Mouse (Mus musculus): ENCODE results near the gene Btn2a2. TPM values are rescaled to one million over a fixed set of nuclear protein-coding genes. Genes with fewer than 3 reads are reported as not detected.

The Btn2a2 gene
- 0.15 TPM for polyA plus RNA-seq (2015; fragmentation: Illumina TruSeq; extraction: RNeasy Lipid Tissue Mini Kit (QIAGEN cat#74804); ENCODE audit: insufficient read depth, low replicate concordance)

DNA sequence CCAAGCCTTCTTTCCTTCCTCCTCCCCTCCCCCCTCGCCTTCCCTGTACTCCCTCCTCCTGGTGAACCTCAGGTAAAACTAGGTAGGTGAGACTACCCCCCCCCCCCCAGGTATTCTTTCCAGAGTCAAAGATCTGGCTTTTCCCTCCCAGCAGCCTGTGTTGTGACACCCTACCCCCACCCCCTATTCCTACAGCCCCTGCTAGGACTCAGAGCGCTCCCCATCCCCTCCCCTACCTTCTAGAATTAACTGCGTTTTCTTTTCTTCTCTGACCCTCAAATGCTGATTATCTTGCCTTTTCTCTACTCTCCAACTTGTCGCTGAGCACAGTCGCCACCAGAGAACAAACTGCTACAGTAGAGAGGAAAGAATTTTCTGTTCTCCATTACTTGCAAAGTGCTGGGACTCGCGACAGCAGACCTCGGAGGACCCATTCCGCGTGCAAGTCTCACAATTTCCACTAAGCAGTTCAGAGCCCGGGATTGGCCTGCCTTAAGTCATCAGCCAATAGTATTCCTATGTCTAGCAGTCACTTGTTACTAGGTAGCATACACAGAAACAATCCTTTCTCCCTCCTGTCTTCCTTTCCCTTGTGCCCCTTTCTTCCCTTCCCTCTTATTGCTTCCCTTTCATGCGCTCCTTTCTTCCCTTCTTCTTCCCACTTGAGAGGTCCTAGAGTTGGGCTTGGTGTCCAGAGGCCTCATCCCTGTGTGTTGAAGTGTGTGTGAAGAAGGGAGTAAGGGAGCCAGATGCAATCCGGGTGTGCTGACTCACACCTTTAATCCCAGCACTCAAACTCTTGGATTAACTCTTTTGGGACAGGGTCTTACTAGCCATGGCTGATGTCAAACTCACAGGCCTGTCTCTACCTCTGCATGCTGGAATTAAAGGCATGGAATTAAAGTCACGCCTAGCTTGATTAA, at the start of gene Btn2a2:
TSS of gene Btn2a2 (minus strand) at position 458 of the 923 bp plus-strand sequence.

GRCm38 (mm10) chr13:23535137-23536075, 46.7 kb upstream of the Btn2a2 start, which contains the start of gene Hist1h3g:
Gene Hist1h3g (plus strand): TSS chr13:23535422.

GRCm38 (mm10) chr13:23533560-23534367, 45.1 kb upstream of the Btn2a2 start, which contains the start of gene Hist1h2af:
Gene Hist1h2af (plus strand): TSS chr13:23533906.

DNA sequence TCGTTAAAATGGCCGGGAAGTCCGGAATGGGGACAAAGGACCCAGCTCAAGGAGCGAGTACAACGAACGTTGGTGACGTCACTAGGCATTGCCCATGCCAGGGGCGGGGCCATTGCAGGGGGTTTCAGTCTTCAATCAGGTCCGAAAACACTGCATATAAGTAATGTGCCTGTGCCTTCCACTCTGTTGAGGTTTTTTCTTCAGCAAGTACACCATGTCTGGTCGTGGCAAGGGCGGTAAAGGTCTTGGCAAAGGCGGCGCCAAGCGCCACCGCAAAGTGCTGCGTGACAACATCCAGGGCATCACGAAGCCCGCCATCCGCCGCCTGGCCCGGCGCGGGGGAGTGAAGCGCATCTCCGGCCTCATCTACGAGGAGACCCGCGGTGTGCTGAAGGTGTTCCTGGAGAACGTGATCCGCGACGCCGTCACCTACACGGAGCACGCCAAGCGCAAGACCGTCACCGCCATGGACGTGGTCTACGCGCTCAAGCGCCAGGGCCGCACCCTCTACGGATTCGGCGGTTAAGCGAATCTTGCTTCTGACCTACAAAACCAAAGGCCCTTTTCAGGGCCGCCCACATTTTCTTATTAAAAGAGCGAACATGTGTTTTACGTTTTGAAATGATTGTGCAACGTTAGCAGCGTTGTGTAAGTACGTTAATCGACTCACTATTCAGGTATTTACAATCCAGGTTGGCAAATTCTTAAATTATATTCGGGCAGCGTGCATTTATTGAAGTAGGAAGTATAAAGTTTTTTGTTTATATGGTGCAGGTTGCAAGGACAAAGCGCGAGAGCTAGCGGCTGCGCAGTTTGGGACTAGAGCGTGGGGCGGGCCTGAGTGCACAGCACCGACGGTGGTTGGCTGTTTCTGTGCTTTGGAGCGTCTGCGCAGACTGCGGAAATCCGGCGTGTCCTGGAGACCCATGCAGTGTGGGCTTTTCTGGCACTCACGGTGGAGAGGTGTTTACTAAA, 42.5 kb upstream of the Btn2a2 start, which contains the start of gene Hist1h4h:
TSS of gene Hist1h4h (plus strand) at position 150 of the 975 bp plus-strand sequence.

GRCm38 (mm10) chr13:23465600-23466109, 23.0 kb downstream of the Btn2a2 start, which contains the start of gene Btn1a1:
Gene Btn1a1 (minus strand): TSS chr13:23465901.

Other genes starting within 250 kb of the Btn2a2 start
- gene Vmn1r223, start 241.7 kb downstream of the Btn2a2 start, polyA plus RNA-seq (2015; fragmentation: Illumina TruSeq; extraction: RNeasy Lipid Tissue Mini Kit (QIAGEN cat#74804); ENCODE audit: insufficient read depth, low replicate concordance), result not detected
- 40.2 TPM for gene Zfp322a, start 119.6 kb downstream of the Btn2a2 start, polyA plus RNA-seq (2015; fragmentation: Illumina TruSeq; extraction: RNeasy Lipid Tissue Mini Kit (QIAGEN cat#74804); ENCODE audit: insufficient read depth, low replicate concordance)
- gene Abt1, start 65.0 kb downstream of the Btn2a2 start, polyA plus RNA-seq (2015; fragmentation: Illumina TruSeq; extraction: RNeasy Lipid Tissue Mini Kit (QIAGEN cat#74804); ENCODE audit: insufficient read depth, low replicate concordance), result 3.6 TPM
- 0.23 TPM for gene Btn1a1, start 23.0 kb downstream of the Btn2a2 start, polyA plus RNA-seq (2015; fragmentation: Illumina TruSeq; extraction: RNeasy Lipid Tissue Mini Kit (QIAGEN cat#74804); ENCODE audit: insufficient read depth, low replicate concordance)
- gene Hist1h4h, start 42.2 kb upstream of the Btn2a2 start, polyA plus RNA-seq (2015; fragmentation: Illumina TruSeq; extraction: RNeasy Lipid Tissue Mini Kit (QIAGEN cat#74804); ENCODE audit: insufficient read depth, low replicate concordance), result not detected
- not detected for gene Hist1h2af, start 45.0 kb upstream of the Btn2a2 start, polyA plus RNA-seq (2015; fragmentation: Illumina TruSeq; extraction: RNeasy Lipid Tissue Mini Kit (QIAGEN cat#74804); ENCODE audit: insufficient read depth, low replicate concordance)
- not detected for gene Hist1h3g, start 46.6 kb upstream of the Btn2a2 start, polyA plus RNA-seq (2015; fragmentation: Illumina TruSeq; extraction: RNeasy Lipid Tissue Mini Kit (QIAGEN cat#74804); ENCODE audit: insufficient read depth, low replicate concordance)
- gene Hist1h2bh, start 54.5 kb upstream of the Btn2a2 start, polyA plus RNA-seq (2015; fragmentation: Illumina TruSeq; extraction: RNeasy Lipid Tissue Mini Kit (QIAGEN cat#74804); ENCODE audit: insufficient read depth, low replicate concordance), result 0.36 TPM
- not detected for gene Hist1h3f, start 55.2 kb upstream of the Btn2a2 start, polyA plus RNA-seq (2015; fragmentation: Illumina TruSeq; extraction: RNeasy Lipid Tissue Mini Kit (QIAGEN cat#74804); ENCODE audit: insufficient read depth, low replicate concordance)
- not detected for gene Hist1h4f, start 62.8 kb upstream of the Btn2a2 start, polyA plus RNA-seq (2015; fragmentation: Illumina TruSeq; extraction: RNeasy Lipid Tissue Mini Kit (QIAGEN cat#74804); ENCODE audit: insufficient read depth, low replicate concordance)
- 0.11 TPM for gene Hist1h1d, start 64.4 kb upstream of the Btn2a2 start, polyA plus RNA-seq (2015; fragmentation: Illumina TruSeq; extraction: RNeasy Lipid Tissue Mini Kit (QIAGEN cat#74804); ENCODE audit: insufficient read depth, low replicate concordance)
- not detected for gene Hist1h3e, start 73.5 kb upstream of the Btn2a2 start, polyA plus RNA-seq (2015; fragmentation: Illumina TruSeq; extraction: RNeasy Lipid Tissue Mini Kit (QIAGEN cat#74804); ENCODE audit: insufficient read depth, low replicate concordance)
- gene Hist1h2ae, start 82.4 kb upstream of the Btn2a2 start, polyA plus RNA-seq (2015; fragmentation: Illumina TruSeq; extraction: RNeasy Lipid Tissue Mini Kit (QIAGEN cat#74804); ENCODE audit: insufficient read depth, low replicate concordance), result 0.52 TPM
- 1.1 TPM for gene Hist1h2bg, start 82.5 kb upstream of the Btn2a2 start, polyA plus RNA-seq (2015; fragmentation: Illumina TruSeq; extraction: RNeasy Lipid Tissue Mini Kit (QIAGEN cat#74804); ENCODE audit: insufficient read depth, low replicate concordance)
- not detected for gene Hist1h2bf, start 85.3 kb upstream of the Btn2a2 start, polyA plus RNA-seq (2015; fragmentation: Illumina TruSeq; extraction: RNeasy Lipid Tissue Mini Kit (QIAGEN cat#74804); ENCODE audit: insufficient read depth, low replicate concordance)
- gene Hist1h2ad, start 85.5 kb upstream of the Btn2a2 start, polyA plus RNA-seq (2015; fragmentation: Illumina TruSeq; extraction: RNeasy Lipid Tissue Mini Kit (QIAGEN cat#74804); ENCODE audit: insufficient read depth, low replicate concordance), result not detected
- gene Hist1h3d, start 86.9 kb upstream of the Btn2a2 start, polyA plus RNA-seq (2015; fragmentation: Illumina TruSeq; extraction: RNeasy Lipid Tissue Mini Kit (QIAGEN cat#74804); ENCODE audit: insufficient read depth, low replicate concordance), result 0.39 TPM
- gene Hist1h4d, start 92.7 kb upstream of the Btn2a2 start, polyA plus RNA-seq (2015; fragmentation: Illumina TruSeq; extraction: RNeasy Lipid Tissue Mini Kit (QIAGEN cat#74804); ENCODE audit: insufficient read depth, low replicate concordance), result not detected
- 3.3 TPM for gene Hist1h2be, start 132.3 kb upstream of the Btn2a2 start, polyA plus RNA-seq (2015; fragmentation: Illumina TruSeq; extraction: RNeasy Lipid Tissue Mini Kit (QIAGEN cat#74804); ENCODE audit: insufficient read depth, low replicate concordance)
- gene Hist1h1e, start 133.7 kb upstream of the Btn2a2 start, polyA plus RNA-seq (2015; fragmentation: Illumina TruSeq; extraction: RNeasy Lipid Tissue Mini Kit (QIAGEN cat#74804); ENCODE audit: insufficient read depth, low replicate concordance), result 0.40 TPM
- 0.75 TPM for gene Hist1h2ac, start 195.1 kb upstream of the Btn2a2 start, polyA plus RNA-seq (2015; fragmentation: Illumina TruSeq; extraction: RNeasy Lipid Tissue Mini Kit (QIAGEN cat#74804); ENCODE audit: insufficient read depth, low replicate concordance)
- 19.4 TPM for gene Hist1h2bc, start 195.3 kb upstream of the Btn2a2 start, polyA plus RNA-seq (2015; fragmentation: Illumina TruSeq; extraction: RNeasy Lipid Tissue Mini Kit (QIAGEN cat#74804); ENCODE audit: insufficient read depth, low replicate concordance)
- gene Hist1h1t, start 207.0 kb upstream of the Btn2a2 start, polyA plus RNA-seq (2015; fragmentation: Illumina TruSeq; extraction: RNeasy Lipid Tissue Mini Kit (QIAGEN cat#74804); ENCODE audit: insufficient read depth, low replicate concordance), result not detected
- not detected for gene Hist1h4c, start 209.6 kb upstream of the Btn2a2 start, polyA plus RNA-seq (2015; fragmentation: Illumina TruSeq; extraction: RNeasy Lipid Tissue Mini Kit (QIAGEN cat#74804); ENCODE audit: insufficient read depth, low replicate concordance)
- 28.5 TPM for gene Hfe, start 222.0 kb upstream of the Btn2a2 start, polyA plus RNA-seq (2015; fragmentation: Illumina TruSeq; extraction: RNeasy Lipid Tissue Mini Kit (QIAGEN cat#74804); ENCODE audit: insufficient read depth, low replicate concordance)
- gene Hist1h1c, start 250.0 kb upstream of the Btn2a2 start, polyA plus RNA-seq (2015; fragmentation: Illumina TruSeq; extraction: RNeasy Lipid Tissue Mini Kit (QIAGEN cat#74804); ENCODE audit: insufficient read depth, low replicate concordance), result 26.6 TPM